Mouse (Mus musculus) liver, embryonic 15.5 days (tissue): ENCODE measurements at regions not wholly inside any gene's neighbourhood (a gene's known extent, or its start where the extent isn't known, plus 50 kb on each side); places are given as distances from the start of the nearest gene placed in this dataset.

Experiments
- ATAC-seq: fragments of 200-750 bp; cut with Nextera tagmentation; 2 replicates; pipeline ENCODE4 v1.8.0; 2017; ENCODE audit warnings: moderate number of reproducible peaks, mild to moderate bottlenecking, moderate library complexity; ENCODE audit not compliant: insufficient read depth
- H3K27ac ChIP-seq: fragments of 300-500 bp; sonication (generic); replicated peaks from 2 replicates; pipeline ENCODE4 v1.5.1; 2015; ENCODE audit warnings: mild to moderate bottlenecking, inconsistent platforms
- H3K27me3 ChIP-seq: fragments of 300-500 bp; sonication (generic); 2 replicates; pipeline ENCODE4 v1.6.1; 2015; ENCODE audit warnings: mild to moderate bottlenecking, inconsistent platforms
- H3K36me3 ChIP-seq: fragments of 300-500 bp; sonication (generic); replicated peaks from 2 replicates; pipeline ENCODE4 v1.6.1; 2015; ENCODE audit warnings: moderate library complexity, mild to moderate bottlenecking, inconsistent platforms
- H3K4me1 ChIP-seq: fragments of 300-500 bp; sonication (generic); replicated peaks from 2 replicates; pipeline ENCODE4 v1.6.1; 2015; ENCODE audit warnings: inconsistent platforms
- H3K4me2 ChIP-seq: fragments of 300-500 bp; sonication (generic); 2 replicates; pipeline ENCODE4 v1.6.1; 2015; ENCODE audit warnings: moderate library complexity, mild to moderate bottlenecking, inconsistent platforms
- H3K4me3 ChIP-seq: fragments of 300-500 bp; sonication (generic); replicated peaks from 2 replicates; pipeline ENCODE4 v1.5.1; 2015; ENCODE audit warnings: mild to moderate bottlenecking, inconsistent platforms
- H3K9ac ChIP-seq: fragments of 300-500 bp; sonication (generic); 2 replicates; pipeline ENCODE4 v1.6.1; 2015; ENCODE audit warnings: moderate library complexity, mild to moderate bottlenecking, inconsistent platforms
- H3K9me3 ChIP-seq: fragments of 300-500 bp; sonication (generic); replicated peaks from 2 replicates; pipeline ENCODE4 v1.6.1; 2016; ENCODE audit warnings: inconsistent platforms
- WGBS: fragments of 180-500 bp; shearing (Covaris S2); methylation state at CpG from one replicate; pipeline ENCODE4 v1.1.7; 2015; ENCODE audit warnings: mixed read lengths; ENCODE audit not compliant: insufficient replicate concordance; 5-methylcytosine and 5-hydroxymethylcytosine counted together

GRCm38 (mm10) chr6:51196391-51196790 lies 236.1 kb upstream of the Nfe2l3 start:
- H3K4me1 ChIP-seq: 0 out of 2 replicates have a peak, but pooled peaks cover 4% of the 10 kb centered on the region
- H3K4me2 ChIP-seq: no peak overlapping the region
- WGBS: 56% methylated on average over 2 of the region's 2 CpGs
- H3K27me3 ChIP-seq: peaks cover 48% of the 10 kb centered on the region
- no peak for ATAC-seq
- no peak overlapping the region for H3K4me3 ChIP-seq
- no peak overlapping the region for H3K27ac ChIP-seq
- H3K9ac ChIP-seq: no peak overlapping the region
- no peaks in the 10 kb centered on the region for H3K9me3 ChIP-seq
- H3K36me3 ChIP-seq: no peaks in the 10 kb centered on the region

DNA sequence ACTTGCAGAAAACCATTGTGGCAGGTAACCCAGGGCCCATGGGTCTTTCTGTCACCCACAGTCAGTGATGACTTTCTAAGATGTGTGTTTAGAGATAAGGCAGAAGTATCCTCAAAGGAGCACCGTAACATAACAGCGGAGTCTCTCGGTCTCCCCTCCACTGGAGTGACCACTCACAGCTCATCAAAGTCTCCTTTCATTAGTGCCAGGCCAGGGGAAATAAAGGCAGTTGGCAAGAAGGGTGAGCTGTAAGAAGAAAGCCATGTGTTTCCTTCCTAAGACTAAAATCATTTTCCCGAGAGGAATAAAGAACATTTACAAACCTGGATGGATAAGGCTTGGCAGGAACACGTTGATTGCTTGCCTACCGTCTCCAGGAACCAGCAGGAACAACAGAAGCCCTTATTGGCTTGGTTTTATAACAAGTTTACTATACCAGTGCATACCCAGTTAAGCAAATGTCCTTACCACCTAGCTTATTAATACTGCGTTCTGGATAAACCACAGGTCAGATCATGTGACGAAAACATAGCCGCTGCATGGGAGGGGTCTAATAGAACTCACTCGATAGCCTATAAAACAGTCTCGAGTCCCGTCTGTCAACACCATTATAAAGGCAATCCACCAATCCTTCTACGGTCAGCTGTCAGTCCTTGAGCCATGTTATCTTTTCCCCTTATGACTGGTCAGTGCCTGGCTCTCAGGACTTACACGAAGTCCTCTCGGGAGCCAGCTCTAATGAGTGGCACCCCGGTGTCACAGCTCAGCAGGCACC lies 235.3 kb upstream of the Nfe2l3 start:
- H3K36me3 ChIP-seq: no peaks in the 10 kb centered on the region
- no peak overlapping the region for H3K9ac ChIP-seq
- 64% methylated on average over 16 of the region's 16 CpGs for WGBS
- no peak overlapping the region for H3K4me3 ChIP-seq
- H3K9me3 ChIP-seq: no peaks in the 10 kb centered on the region
- H3K4me2 ChIP-seq: no peak overlapping the region
- no peak for ATAC-seq
- no peak overlapping the region for H3K27ac ChIP-seq
- H3K4me1 ChIP-seq: 0 out of 2 replicates have a peak, but pooled peaks cover 4% of the 10 kb centered on the region
- peaks cover 40% of the 10 kb centered on the region for H3K27me3 ChIP-seq

DNA sequence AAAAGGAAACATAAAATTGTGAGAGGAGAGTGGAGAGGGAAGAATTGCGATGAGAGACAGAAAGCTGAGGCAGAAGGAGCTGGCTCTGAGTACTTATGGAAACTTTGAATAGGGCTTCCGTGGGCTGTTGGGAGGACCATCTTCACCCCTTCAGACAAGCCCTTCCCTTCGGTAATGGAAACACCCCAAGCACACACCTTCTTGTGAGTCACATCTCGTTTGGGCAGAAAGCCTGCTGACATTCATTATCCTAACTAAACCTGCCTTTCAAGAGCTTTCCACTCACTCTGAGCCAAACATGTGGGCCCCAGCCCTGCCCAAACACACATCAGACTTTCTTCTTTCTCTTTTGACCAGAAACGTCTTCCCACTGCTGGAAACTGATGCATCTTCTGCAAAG lies 232.3 kb upstream of the Nfe2l3 start:
- Histone ChIP-seq H3K36me3 (no peaks in the 10 kb centered on the region), H3K4me3 (no peak overlapping the region), H3K9ac (no peak overlapping the region), H3K4me1 (no peaks in the 10 kb centered on the region), H3K27ac (no peak overlapping the region), H3K4me2 (no peak overlapping the region), H3K27me3 (peaks cover 19% of the 10 kb centered on the region), H3K9me3 (no peaks in the 10 kb centered on the region)
- 55% methylated on average over 5 of the region's 5 CpGs for WGBS
- no peak for ATAC-seq

DNA sequence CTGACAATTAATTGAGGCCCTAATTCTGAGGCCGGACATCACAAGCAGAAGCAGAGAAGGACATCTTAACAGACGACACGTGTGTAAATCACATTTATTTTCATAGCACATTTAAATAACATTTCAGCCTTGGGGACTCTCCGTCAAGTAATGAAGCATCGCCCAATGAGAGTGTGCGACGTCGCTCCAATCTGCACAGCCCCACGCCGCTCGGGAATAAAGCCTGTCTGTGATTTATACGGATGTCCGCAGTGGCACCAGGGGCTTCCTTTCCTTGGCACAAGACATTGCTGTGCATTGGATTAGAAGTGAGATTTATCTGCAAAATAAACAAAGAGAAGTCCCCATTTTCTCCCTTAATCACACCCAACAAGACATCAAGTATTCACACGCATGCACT lies 231.6 kb upstream of the Nfe2l3 start:
- ATAC-seq: no peak
- H3K36me3 ChIP-seq: no peaks in the 10 kb centered on the region
- no peak overlapping the region for H3K9ac ChIP-seq
- H3K4me2 ChIP-seq: no peak overlapping the region
- H3K27me3 ChIP-seq: peaks cover 19% of the 10 kb centered on the region
- WGBS: 74% methylated on average over 14 of the region's 14 CpGs
- no peaks in the 10 kb centered on the region for H3K9me3 ChIP-seq
- H3K4me1 ChIP-seq: no peaks in the 10 kb centered on the region
- no peak overlapping the region for H3K27ac ChIP-seq
- H3K4me3 ChIP-seq: no peak overlapping the region

GRCm38 (mm10) chr6:51204306-51204705 lies 228.2 kb upstream of the Nfe2l3 start:
- H3K27me3 ChIP-seq: peaks cover 17% of the 10 kb centered on the region
- no peak for ATAC-seq
- H3K4me1 ChIP-seq: no peaks in the 10 kb centered on the region
- no peak overlapping the region for H3K4me2 ChIP-seq
- H3K27ac ChIP-seq: no peak overlapping the region
- H3K4me3 ChIP-seq: no peak overlapping the region
- H3K9ac ChIP-seq: no peak overlapping the region
- no peaks in the 10 kb centered on the region for H3K36me3 ChIP-seq
- WGBS: 49% methylated on average over 3 of the region's 3 CpGs
- H3K9me3 ChIP-seq: no peaks in the 10 kb centered on the region

DNA sequence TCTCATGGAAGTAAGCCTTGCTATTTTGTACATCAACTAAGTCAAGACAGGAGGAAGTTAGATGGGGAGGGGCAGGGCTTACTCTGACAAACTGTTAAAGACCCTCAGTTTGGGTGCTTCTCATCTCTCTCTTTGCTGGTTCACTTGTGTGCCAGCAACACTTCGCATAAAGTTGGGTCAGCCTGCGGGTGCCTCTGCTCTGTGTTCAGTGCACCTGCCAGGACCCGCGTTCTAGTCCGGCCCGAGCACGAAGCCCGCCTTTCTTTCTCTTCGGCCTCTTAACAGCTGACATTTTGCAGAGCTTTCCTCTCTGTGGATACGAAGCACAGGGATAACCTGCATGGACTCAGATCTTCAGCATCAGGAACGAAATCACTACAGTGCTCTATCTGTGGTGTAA lies 227.1 kb upstream of the Nfe2l3 start:
- H3K36me3 ChIP-seq: no peaks in the 10 kb centered on the region
- no peak overlapping the region for H3K9ac ChIP-seq
- WGBS: 71% methylated on average over 11 of the region's 11 CpGs

GRCm38 (mm10) chr6:51206712-51207505 lies 225.6 kb upstream of the Nfe2l3 start:
- H3K9me3 ChIP-seq: no peaks in the 10 kb centered on the region
- no peak overlapping the region for H3K4me2 ChIP-seq
- H3K9ac ChIP-seq: no peak overlapping the region
- H3K4me3 ChIP-seq: no peak overlapping the region
- no peaks in the 10 kb centered on the region for H3K4me1 ChIP-seq
- WGBS: 8% methylated on average over 11 of the region's 11 CpGs
- H3K27me3 ChIP-seq: peaks cover 17% of the 10 kb centered on the region
- no peak overlapping the region for H3K27ac ChIP-seq
- H3K36me3 ChIP-seq: no peaks in the 10 kb centered on the region
- no peak for ATAC-seq

More for the DNA sequence above, 227.1 kb upstream of the Nfe2l3 start:
- ATAC-seq: no peak
- Histone ChIP-seq H3K27me3 (peaks cover 17% of the 10 kb centered on the region), H3K4me1 (no peaks in the 10 kb centered on the region), H3K4me3 (no peak overlapping the region), H3K4me2 (no peak overlapping the region), H3K27ac (no peak overlapping the region), H3K9me3 (no peaks in the 10 kb centered on the region)

- no peak for ATAC-seq
- WGBS: 2% methylated on average over 21 of the region's 21 CpGs
- H3K4me3 ChIP-seq: no peak overlapping the region
Measured at GRCm38 (mm10) chr6:51207587-51208361, 224.7 kb upstream of the Nfe2l3 start.

DNA sequence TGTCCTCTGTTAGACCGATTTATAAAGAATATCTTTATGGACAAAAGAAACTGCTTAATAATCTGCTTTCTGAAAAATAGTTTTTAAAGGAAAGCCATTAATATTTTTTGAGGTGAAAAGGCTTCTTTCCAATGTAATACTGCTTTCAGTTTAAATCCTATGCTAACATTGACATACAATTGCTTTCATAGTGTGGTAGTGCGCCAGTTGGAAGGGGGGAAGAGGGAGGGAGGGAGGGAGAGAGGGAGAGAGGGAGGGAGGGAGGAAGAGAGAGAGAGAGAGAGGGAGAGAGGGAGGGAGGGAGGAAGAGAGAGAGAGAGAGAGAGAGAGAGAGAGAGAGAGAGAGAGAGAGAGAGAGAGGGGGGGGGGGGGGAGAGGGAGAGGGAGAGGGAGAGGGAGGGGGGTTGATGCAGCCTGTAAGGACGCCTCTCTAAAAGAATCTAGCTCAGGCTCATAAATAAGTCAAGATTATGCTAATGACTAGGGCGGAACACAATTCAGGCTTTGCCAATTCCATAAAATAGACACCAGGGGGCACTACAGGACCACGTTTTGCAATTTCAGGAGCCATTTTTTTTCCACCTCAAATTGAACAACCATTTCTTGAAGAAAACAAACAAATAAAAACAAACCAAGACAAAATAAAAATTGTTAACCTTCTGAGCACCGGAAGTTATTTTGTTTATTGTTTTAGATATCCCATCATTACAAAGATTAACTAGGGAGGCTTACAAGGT lies 223.6 kb upstream of the Nfe2l3 start:
- Histone ChIP-seq H3K4me1 (no peaks in the 10 kb centered on the region), H3K36me3 (no peaks in the 10 kb centered on the region), H3K9ac (no peak overlapping the region), H3K9me3 (no peaks in the 10 kb centered on the region), H3K4me2 (no peak overlapping the region), H3K4me3 (no peak overlapping the region), H3K27ac (no peak overlapping the region), H3K27me3 (peaks cover 17% of the 10 kb centered on the region)
- no peak for ATAC-seq
- WGBS: 1% methylated on average over 6 of the region's 6 CpGs

More at GRCm38 (mm10) chr6:51207587-51208361, 224.7 kb upstream of the Nfe2l3 start:
- H3K9me3 ChIP-seq: no peaks in the 10 kb centered on the region
- H3K9ac ChIP-seq: no peak overlapping the region
- H3K36me3 ChIP-seq: no peaks in the 10 kb centered on the region
- no peak overlapping the region for H3K27ac ChIP-seq
- no peaks in the 10 kb centered on the region for H3K4me1 ChIP-seq
- H3K27me3 ChIP-seq: peaks cover 17% of the 10 kb centered on the region
- no peak overlapping the region; the same call in 1 of the 2 replicates for H3K4me2 ChIP-seq

DNA sequence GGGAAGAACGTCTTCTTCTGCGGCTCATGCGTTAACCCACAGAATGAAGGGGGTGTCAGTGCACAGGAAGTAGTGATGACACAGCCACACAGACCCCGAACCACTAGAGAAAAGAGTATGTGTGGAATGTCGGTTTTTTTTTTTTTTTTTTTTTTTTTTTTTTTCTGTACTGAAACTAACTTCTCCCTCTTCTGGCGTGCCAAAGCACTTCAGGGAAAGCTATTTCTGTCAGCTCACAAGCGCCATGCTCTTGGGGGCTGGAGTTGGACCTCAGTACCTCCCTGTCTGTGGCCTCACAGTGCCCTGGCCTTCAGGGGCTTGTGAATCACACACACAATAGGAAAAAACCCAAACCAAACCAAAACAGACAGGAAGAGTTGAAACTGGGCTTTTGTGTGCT lies 221.1 kb upstream of the Nfe2l3 start:
- H3K4me3 ChIP-seq: no peak overlapping the region
- no peaks in the 10 kb centered on the region for H3K36me3 ChIP-seq
- H3K9me3 ChIP-seq: no peaks in the 10 kb centered on the region
- peaks cover 17% of the 10 kb centered on the region for H3K27me3 ChIP-seq
- no peak for ATAC-seq
- 14% methylated on average over 7 of the region's 7 CpGs for WGBS
- no peaks in the 10 kb centered on the region for H3K4me1 ChIP-seq
- no peak overlapping the region for H3K9ac ChIP-seq
- H3K27ac ChIP-seq: no peak overlapping the region
- H3K4me2 ChIP-seq: no peak overlapping the region
